Mouse (Mus musculus): ENCODE data around the gene Limch1. TPM values are rescaled to one million over a fixed set of nuclear protein-coding genes. Genes with fewer than 3 reads are reported as not detected.

Limch1 gene
- 4.2 and 7.3 TPM in 2 replicates for polyA plus RNA-seq (2012; rRNA removed)

GRCm38 (mm10) chr5:66745390-66745995, at the start of gene Limch1:
Limch1 (plus strand) TSS chr5:66745827.
- peak; percentile 43 for DNase-seq (ENCODE audit: low spot score)

GRCm38 (mm10) chr5:66697119-66697518, 48.5 kb upstream of the Limch1 start:
- no peak for DNase-seq (ENCODE audit: low spot score)

- no peak for DNase-seq (ENCODE audit: low spot score)
These were observed 45.7 kb upstream of the Limch1 start for GRCm38 (mm10) chr5:66699911-66700310.

- DNase-seq (ENCODE audit: low spot score) = no peak
These were observed 43.7 kb upstream of the Limch1 start for GRCm38 (mm10) chr5:66701951-66702350.

GRCm38 (mm10) chr5:66703317-66704004, 42.2 kb upstream of the Limch1 start:
- no peak for DNase-seq (ENCODE audit: low spot score)

- DNase-seq (ENCODE audit: low spot score) = no peak
These were observed 37.8 kb upstream of the Limch1 start for GRCm38 (mm10) chr5:66707859-66708258.

GRCm38 (mm10) chr5:66710445-66711019, 35.1 kb upstream of the Limch1 start:
- DNase-seq (ENCODE audit: low spot score) = no peak

- DNase-seq (ENCODE audit: low spot score) = no peak
These were observed 32.8 kb upstream of the Limch1 start for GRCm38 (mm10) chr5:66712801-66713200.

- DNase-seq (ENCODE audit: low spot score) = no peak
These were observed 30.1 kb upstream of the Limch1 start for GRCm38 (mm10) chr5:66715498-66715931.

- no peak for DNase-seq (ENCODE audit: low spot score)
These were observed 27.7 kb upstream of the Limch1 start for GRCm38 (mm10) chr5:66717931-66718330.

GRCm38 (mm10) chr5:66718413-66718812, 27.2 kb upstream of the Limch1 start:
- no peak for DNase-seq (ENCODE audit: low spot score)

- no peak for DNase-seq (ENCODE audit: low spot score)
These were observed 26.7 kb upstream of the Limch1 start for GRCm38 (mm10) chr5:66718880-66719279.

GRCm38 (mm10) chr5:66720921-66721320, 24.7 kb upstream of the Limch1 start:
- DNase-seq (ENCODE audit: low spot score) = no peak

- DNase-seq (ENCODE audit: low spot score) = no peak
These were observed 23.0 kb upstream of the Limch1 start for GRCm38 (mm10) chr5:66722586-66722985.

- DNase-seq (ENCODE audit: low spot score) = no peak
These were observed 22.6 kb upstream of the Limch1 start for GRCm38 (mm10) chr5:66723037-66723436.

- DNase-seq (ENCODE audit: low spot score) = no peak
These were observed 22.0 kb upstream of the Limch1 start for GRCm38 (mm10) chr5:66723626-66724025.

- no peak for DNase-seq (ENCODE audit: low spot score)
These were observed 16.3 kb upstream of the Limch1 start for GRCm38 (mm10) chr5:66729306-66729705.

- DNase-seq (ENCODE audit: low spot score) = no peak
These were observed 14.9 kb upstream of the Limch1 start for GRCm38 (mm10) chr5:66730621-66731301.

GRCm38 (mm10) chr5:66731302-66731697, 14.3 kb upstream of the Limch1 start:
- no peak for DNase-seq (ENCODE audit: low spot score)

- no peak for DNase-seq (ENCODE audit: low spot score)
These were observed 12.1 kb upstream of the Limch1 start for GRCm38 (mm10) chr5:66733556-66733955.

GRCm38 (mm10) chr5:66739376-66739775, 6.3 kb upstream of the Limch1 start:
- no peak for DNase-seq (ENCODE audit: low spot score)

- DNase-seq (ENCODE audit: low spot score) = peak; percentile 24
These were observed 512 bp downstream of the Limch1 start for GRCm38 (mm10) chr5:66745996-66746681.
